Mouse (Mus musculus) heart, adult 9 months (tissue): ENCODE results near the gene Olfr771.
"Not testable (repeated sequence)": the region's sequence is repeated elsewhere in the genome, so short reads cannot be mapped to it uniquely, and the experiment has no call there.

ENCODE experiments used
- DNase-seq, 2 experiments: peaks; one replicate each; pipeline ENCODE4 v3.0.0; 2022; ENCODE audit warnings: low spot score in 2 of 2

The Olfr771 gene

GRCm38 (mm10) chr10:129164651-129165050 is at the start of gene Olfr771:
Gene Olfr771 (minus strand): TSS chr10:129164751.
- DNase-seq: no peak

GRCm38 (mm10) chr10:129187319-129187718 is 22.8 kb upstream of the Olfr771 start, which contains the start of gene Olfr773:
Gene Olfr773 (minus strand): TSS chr10:129187419.
- not testable (repeated sequence) for DNase-seq

GRCm38 (mm10) chr10:129177821-129178220 is 13.3 kb upstream of the Olfr771 start, which contains the start of gene Olfr772:
Gene Olfr772 (minus strand): TSS chr10:129177921.
- DNase-seq: not testable (repeated sequence)

GRCm38 (mm10) chr10:129138898-129139297 is 25.7 kb downstream of the Olfr771 start, which contains the start of gene Olfr770:
Gene Olfr770 (minus strand): TSS chr10:129138998.
- no peak for DNase-seq

GRCm38 (mm10) chr10:129117761-129118160 is 46.8 kb downstream of the Olfr771 start, which contains the start of gene Olfr769:
Gene Olfr769 (minus strand): TSS chr10:129117861.
- no peak for DNase-seq

GRCm38 (mm10) chr10:129115146-129115545 is 49.4 kb downstream of the Olfr771 start:
- no peak for DNase-seq
